Mouse (Mus musculus) lung, postnatal 25 days (tissue): ENCODE measurements around the gene Tmem150c.

Experiments
- DNase-seq: peaks from one replicate; pipeline ENCODE4 v3.0.0; 2022; ENCODE audit warnings: low spot score

The Tmem150c gene

DNA sequence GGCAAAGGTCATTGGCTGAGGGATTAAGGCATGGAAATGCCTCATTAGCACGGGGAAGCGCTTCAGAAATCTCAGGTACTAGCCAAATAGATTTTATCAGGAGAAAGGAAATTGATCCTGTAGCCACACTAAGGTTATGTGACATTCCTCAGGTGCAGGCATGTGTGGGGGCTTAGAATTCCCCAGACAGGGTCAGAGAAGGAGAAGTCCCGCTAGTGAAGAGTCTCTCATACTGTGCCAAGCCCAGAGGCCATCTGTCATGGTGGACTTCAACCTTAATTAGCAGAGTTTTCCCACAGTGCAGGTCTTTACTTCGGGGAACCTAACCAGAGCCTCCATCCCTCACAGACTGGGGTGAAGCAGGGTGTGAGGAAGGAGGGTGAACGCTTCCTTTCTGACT, 62.7 kb downstream of the Tmem150c start:
- no peak for DNase-seq

DNA sequence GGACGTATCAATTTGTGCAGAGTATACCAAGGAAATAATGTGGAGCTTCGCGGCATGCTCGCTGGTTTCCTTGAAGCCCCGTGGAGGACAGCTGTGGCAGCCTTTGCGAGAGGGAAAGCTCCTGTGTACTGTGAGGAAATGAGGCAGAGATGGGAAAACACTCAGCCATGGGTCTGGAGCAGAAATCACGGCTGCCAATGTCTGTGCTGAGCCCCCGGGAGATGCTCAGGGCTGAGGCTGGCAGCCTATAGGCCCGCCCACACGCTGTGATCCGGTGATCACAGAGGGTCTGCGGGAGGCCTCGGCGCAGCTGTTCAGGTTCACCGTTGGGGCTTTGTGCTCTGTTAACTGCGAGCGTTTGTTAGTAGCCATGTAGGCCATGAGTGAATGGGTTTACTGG, 68.0 kb downstream of the Tmem150c start:
- no peak for DNase-seq

DNA sequence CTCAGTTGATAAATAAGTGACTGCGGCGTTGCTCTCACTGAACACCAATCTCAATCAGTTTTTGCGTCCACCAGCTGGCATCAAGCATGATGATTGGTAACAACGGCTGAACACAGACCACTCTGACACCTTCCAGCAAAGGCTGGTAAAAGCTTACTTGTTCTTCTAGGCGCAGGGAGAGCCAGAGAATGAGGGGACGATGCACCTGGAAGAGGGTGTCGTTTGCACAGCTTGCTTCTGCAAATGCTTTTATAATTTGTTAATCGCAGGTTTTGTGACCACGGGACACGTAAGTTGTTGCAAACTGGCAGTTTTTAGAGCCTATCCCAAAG, 68.4 kb downstream of the Tmem150c start:
- no peak for DNase-seq

DNA sequence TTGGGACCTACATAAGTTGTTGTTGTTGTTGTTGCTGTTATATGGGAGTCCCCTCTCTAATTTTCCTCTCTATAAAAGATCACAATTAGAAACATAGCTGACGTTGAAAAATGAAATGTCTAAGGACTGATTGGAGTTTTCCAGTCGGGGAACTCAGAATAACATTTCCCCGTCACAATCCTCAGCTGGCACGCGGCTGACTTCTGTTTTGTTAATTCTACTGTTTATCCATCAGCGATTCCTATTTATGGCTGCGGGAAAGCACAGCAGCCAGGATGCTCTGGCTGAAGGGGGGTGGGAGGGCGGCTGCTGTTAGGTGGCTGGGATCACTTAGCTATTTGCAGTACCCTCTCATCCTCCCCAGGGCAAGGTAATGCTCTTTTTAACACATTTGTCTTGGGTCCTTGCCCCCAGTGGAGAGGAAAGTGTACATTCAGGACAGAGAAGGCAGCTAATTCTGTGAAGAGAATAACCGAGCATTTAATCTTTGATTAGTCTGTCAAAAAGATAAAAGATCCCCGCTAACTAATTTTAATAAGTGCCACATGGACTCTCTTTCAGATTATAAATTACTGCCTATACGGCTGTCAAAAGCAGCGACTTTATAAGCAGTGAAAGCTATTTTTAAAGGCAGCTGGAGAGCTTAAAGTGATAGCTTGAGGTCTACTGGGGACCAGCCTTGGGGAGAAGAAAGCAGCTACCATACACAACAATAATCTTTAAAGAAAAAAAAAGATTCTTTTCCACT, 68.9 kb downstream of the Tmem150c start:
- no peak for DNase-seq

DNA sequence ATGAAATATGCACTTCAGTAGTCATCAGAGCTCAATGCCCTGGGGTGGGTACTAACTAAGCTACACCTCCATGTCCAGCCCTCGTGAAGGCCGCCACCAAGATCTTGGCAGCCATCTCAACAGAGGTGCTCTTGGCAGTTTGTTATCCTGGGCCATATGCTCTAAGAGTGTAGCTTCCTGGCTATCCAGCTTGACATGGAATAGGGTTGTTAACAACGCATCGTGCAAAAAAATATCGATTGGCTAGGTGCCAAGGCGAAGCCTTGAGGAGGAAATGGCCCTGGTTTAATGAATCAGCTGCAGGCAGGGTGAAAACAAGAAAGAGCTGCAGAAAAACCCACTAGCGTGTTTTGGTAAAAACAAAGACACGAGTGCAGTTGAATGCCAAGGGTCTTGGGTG, 74.5 kb downstream of the Tmem150c start:
- no peak for DNase-seq

DNA sequence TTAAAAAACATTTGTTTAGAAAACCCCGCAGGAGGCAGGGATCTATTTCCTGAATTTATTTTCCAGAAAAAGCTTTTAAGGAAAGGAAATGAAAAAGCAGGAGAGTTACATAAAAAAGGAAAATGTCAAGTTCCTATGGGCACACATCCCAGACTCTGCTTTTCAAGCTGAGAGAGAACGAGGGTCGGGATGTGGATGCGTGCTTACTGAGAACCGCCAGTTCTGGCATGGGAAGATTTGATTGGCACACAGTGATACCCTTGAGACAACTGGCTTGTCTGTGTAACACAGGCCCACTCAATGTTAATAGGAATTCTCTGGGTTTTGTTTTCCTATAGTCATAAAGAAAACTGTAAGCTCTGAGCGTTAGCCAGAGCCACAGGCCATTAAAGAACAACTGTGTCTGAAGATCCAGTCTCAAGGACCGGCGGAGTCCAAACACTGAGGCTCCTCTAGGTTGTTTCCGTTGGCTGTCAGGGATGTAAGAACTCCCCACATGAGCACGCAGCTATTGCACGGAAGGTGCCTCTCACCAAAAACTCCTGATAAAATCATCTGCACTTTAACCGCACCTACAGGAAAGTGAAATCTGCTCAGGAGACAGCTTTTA, 75.5 kb downstream of the Tmem150c start:
- no peak for DNase-seq

DNA sequence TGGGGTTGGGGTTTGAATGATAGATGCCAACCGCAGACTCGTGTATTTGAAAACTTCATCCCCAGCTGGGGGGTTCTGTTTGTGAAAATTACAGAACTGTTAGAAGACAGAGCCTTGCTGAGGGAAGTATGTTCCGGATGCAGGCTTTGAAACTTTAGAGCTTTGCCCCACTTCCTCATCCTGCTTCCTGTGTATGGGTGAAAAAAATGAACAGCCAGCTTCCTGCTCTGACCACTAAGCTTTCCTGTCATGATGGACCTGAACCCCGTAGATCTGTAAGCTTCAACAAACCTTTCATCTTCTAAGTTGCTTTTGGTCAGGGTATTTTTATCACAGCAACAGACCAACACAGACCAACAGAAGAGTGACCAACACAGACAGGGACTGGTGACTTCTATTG, 77.6 kb downstream of the Tmem150c start:
- DNase-seq, result no peak

DNA sequence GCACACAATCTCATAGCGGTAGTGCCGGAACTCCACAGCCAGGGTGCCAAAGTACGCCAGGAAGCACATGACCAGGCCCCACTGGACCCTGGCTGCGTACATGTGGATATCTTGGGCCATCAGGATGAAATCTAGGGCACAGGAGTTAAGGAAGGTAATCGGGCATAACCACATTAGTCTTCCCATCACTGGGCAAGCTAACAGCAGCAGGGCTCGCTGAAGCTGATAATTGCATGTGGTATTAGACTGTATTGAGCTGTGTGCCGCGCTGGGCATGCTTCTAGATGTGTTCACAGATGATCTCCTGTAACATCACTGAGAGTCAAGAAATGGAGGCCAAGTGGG, 79.7 kb downstream of the Tmem150c start:
- DNase-seq, result no peak

DNA sequence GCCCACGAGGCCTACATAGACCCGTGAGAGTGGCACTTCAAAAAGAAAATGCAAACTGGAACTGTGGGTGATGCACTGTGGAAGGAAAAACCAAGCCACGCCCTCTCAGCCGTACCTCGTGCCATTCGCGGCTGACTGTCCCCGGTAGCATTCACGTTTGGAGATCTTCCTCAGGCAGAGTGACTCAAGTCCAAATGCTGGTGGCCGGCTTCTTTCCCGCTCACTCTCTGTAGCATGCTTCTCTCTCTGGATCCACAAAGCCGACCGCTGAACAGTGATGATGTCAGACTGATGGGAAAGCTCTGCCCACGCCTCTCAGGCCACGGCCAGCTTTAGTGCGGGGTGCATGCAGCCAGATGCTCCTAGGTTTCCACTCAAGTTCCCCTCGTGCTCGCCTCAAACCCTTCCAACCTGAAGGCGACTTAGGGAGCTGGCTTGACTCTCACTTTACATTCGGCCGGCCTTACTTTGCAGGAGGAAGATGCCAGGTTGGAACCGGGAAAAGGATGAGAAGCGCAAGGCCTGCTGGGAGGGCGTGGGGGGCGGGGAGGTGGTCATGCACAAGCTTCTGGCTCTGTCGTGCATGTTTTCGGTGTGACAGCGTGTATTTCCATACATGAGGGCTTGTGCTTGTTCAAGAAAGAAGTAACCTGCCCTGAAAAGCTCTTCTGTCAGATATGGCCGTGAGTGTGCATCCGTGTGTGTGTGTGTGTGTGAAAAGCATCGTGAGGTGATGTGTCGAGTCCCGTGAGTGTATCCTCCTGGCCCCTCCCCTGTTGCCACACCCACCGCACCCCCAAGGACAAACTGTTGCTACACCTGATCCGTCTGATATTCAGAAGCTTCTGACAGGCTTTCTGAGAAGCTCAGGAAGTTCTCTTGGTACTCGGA, 80.3 kb downstream of the Tmem150c start:
- DNase-seq, result peak; percentile 7

DNA sequence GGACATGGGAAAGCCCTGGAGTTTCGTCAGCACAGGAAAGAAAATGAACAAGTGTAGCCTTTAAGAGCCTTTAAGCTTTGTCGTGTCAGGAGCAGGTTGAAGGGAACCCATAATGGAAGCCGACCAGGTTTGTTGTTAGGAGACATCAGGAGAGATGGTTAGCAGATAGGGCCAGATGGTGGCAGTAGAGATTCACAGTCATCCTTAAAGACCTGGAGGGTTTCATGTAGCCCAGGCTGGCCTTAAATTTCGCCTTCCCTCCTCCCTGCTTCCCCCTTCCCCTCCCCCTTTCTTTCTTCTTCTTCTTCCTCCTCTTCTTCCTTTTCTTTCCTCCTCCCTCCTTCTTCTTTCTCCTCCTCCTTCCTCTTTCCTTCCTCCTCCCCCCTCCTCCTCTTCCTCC, 85.0 kb downstream of the Tmem150c start:
- DNase-seq, result no peak

DNA sequence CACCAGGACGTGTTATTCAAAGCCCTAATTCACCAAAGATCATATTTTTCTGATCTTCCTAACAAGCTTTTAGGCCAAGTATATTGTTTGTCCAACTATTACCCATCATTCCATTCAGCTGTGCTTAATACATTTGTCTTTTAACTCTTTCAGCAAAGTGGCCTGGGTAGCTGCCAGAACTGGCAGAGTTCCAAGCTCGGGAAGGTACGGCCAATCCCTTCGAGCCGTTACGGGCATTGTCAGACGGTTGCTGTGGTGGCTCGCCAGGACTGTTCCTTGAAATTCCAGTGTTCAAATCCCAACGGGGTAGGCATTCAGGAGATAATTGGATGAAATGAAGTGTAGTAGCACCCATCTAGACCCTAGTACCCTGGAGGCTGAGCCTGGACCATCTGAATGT, 87.1 kb downstream of the Tmem150c start:
- DNase-seq, result no peak

DNA sequence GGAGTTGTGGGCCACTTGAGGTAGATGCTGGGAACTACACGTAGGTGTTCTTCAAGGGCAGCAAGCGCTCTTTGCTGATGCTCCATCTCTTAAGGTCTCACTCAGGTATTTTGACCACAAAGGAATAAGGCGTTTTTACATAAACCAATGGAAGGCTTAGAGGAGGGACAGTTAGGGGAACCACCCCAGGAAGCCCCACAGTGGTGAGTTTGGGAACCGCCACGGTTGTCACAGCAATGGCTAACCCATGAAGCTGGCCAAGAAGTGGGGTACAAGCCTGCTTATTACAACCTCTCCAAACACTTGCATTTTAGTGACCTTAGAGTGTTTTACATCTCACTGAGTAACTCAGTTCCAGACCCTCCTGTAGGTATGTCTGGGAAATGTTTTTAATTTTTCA, 88.1 kb downstream of the Tmem150c start:
- DNase-seq, result no peak

DNA sequence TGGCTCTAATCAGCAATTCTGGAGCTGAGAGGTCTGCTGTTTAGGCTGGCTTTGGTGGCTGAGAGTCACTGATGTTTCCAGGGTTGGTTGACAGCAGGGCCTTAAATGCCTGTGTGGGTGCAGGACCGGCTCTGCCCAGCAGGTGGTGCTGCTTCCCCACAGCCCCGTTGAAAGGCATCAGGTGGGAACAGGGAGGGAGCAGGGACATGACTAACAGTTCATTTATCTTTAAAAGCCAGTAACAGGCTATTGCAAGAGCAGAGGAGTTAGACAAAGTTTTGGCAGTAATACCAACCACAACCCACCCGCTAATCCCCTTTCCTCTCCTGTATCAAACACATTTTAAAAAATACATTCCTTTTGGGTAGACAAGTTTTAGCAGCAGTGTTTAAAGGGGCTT, 89.4 kb downstream of the Tmem150c start:
- peak; percentile 77 for DNase-seq

DNA sequence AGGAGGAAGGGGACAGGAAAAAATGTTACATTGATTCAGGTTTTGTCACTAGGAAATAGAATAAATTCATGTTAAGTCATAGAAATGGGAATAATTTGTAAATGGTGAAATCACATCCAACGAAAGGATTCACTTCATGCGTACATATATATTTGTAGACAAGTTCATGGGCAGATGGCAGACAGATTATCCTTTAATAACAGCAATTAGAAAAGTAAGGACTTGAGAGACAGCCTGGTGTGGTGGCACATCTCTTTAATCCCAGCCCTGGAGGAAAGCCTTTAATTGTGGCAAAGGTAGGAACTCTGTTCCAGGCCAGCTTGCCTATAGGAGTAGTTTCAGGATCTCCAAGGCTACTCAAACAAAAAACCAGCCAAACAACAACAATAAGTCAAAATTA, 90.1 kb downstream of the Tmem150c start:
- DNase-seq, result no peak

DNA sequence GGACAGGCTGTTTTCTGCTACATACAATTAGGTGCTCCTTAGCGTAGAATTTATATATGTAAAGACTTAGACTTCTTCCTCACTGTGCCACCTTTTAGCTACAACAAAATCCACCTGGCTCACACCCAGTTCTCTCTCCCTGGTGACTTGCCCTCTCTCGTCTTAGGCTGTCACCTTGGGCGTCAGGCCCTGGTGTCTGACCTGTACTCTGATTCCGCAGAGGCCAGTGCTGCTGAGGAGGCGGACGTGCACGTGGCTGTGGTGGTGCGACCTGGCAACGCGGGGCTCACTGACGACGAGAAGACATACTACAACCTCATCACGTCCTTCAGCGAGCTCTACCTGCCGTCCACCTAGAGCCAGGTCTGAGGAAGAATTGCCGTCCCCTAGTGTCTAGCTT, 92.0 kb downstream of the Tmem150c start:
- DNase-seq, result no peak

DNA sequence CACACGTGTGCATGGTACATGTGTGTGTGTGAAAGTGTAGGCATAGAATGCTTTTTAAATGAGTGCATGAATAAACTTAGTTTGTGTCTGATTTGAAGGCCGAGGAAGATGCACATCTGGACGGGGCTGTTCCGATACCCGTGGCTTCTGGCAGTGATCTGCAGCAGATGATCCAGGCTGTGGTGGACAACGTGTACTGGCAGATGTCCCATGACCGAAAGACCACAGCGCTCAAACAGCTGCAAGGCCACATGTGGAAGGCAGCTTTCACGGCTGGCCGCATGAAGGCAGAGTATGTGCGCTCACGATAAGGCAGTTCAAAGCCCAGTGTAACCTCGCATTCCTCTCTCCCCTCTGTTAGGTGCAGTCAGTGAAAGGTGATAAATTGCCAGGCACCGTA, 98.7 kb downstream of the Tmem150c start:
- DNase-seq, result no peak

DNA sequence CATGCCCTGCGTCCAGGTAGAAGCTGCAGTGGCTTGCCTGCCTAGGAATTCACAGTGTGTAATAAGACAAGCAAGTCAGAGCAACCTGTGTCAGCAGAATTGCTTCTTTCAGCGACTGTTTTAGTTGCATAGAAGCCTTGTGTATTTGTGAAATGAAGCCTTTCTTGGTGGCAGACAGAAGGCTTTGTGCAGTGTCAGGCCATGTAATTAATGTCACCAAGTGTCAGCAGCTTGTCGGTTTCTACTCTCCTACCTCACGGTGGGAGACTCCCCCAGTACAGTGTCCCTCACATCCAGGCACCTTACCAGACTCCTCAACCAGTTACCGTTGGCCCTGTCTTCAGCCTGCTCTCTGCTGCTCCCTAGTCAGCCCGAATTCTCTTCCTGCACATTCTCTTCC, 100.3 kb downstream of the Tmem150c start:
- no peak for DNase-seq

DNA sequence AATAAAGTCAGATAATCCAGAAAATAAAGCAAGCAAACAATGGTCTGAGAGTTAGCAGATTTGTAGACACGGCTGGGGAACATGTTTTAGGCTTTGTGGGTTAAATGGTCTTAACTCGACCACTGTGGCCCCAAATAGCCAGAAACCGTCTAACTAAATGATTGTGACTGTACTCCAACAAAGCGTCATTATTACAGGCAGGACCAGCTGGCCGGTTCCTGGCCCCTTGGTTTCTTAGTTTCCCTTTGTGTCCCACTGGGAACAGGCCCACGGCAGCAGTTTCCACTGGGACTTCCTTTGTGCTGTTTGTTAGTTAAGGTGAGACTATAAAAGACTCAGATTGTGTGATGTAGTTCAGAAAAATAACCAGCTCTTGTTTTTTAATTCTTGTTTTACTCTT, 100.9 kb downstream of the Tmem150c start:
- DNase-seq, result no peak

DNA sequence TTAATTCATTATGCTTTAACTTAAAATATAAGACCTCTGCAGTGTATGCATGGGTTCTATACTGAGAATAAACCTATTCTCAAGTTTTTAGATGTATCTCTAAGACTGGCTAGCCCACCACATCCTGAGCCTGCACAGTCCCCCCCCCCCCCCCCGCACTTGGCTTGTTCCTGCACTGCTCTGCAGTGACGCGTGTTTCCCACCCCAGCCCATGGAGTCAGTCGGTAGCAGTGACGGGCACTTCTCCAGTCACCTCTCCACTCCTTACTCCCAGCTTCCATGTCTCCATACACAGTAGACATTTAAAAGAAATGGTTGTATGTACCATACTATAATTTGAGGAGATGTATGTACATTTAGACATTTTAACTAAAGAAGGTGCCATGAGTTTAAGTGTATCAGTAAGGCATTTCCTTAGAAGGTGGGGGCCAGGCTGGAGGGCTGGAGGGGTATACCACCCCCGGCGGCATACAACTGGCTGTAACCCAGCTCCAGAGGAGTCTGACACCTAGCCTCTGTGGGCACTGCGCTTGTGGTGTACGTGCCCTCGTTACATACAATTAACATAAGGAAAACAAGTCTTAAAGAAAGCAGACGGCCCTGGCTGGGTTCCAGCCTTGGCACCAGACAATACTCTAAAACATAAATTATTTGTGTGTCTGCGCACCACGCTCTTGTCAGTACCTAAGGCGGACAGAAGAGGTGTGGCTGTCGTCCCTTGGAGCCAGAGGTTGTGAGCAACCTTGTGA, 102.0 kb downstream of the Tmem150c start:
- DNase-seq, result no peak

DNA sequence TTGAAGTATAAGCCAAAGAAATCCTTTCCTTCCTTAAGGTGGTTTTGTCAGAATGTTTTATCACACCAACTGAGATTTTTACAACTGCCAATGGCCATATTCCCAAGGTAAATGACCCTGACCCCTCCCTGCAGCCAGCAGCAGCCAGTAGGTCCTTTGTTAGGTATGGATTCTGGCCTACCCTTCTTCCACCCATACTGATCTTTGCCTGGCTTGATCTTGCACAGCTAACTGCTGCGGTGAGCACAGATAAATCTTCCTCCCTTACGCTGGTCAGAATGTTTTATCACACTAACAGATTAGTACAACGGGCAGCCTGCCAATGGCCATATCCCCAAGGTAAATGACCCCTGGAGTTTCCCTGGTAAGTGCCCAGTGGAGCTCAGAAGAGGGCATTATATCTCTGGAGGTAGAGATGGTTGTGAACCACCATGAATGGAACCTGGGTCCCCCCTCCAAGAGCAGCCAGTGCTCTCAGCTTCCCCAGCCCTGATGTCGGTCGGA, 103.7 kb downstream of the Tmem150c start:
- DNase-seq, result no peak

DNA sequence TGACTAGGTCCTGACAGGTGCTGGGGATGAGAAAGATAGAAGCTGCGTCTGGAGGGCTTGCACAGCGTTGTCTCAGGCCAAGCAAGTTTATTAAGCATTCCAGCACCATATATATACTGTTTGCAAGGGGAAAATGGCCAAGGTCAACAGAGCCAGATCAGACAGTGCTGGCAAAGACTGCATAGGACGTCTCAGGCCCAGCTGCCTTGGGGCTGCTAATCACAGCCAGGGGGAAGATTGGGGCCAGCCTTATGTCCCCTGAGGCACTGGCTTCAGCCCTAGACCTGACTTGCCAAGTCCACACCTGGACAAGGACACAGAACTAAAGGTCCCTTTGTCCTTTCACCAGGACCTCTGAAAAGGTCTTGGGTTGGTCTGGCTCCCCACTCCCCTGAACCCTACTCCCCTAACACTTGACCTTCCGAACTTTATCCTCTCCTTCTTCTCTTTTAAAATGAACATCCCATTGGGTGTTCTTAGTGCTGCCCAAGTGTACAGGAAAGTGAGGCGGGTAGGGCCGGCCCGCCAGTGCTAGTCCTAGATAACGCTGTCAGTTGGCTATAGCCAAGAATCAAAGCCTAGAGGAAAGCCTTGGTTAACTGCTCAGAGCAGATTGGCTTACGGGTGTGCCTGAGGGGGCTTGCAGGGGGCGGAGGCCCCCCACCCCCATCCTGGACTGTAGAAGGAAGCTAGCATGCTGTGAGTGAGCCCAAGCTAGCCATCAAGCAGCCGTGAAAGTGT, 104.6 kb downstream of the Tmem150c start:
- no peak for DNase-seq

DNA sequence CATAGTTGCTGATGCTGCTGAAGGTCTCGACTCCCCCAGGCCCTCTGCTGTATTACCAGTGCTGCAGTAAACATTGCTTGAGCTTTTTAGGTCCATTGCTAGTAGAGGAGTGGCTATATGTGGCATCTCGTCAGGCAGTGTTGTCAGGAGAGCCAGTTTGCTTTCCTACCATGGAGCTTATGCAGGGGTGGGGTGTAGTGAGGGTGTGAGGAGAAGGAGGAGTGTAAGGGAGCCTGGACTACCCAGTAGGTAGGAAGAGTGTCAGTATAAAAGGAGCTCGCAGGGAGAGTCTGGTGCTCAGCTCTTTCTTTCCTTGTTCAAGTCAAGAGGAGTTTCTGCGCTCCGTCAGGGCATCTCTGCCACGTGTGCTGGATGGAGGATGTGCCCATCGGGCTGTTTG, 106.9 kb downstream of the Tmem150c start:
- no peak for DNase-seq
